Mouse (Mus musculus): ENCODE data around the gene Jade1. TPM values are rescaled to one million over a fixed set of nuclear protein-coding genes. Genes with fewer than 3 reads are reported as not detected.

Gene Jade1
- 7.6 and 9.0 TPM in 2 replicates for polyA plus RNA-seq (2015; fragmentation: Nextera tagmentation; extraction: Ambion mirVana)

- TF ChIP-seq EP300 (optimal IDR thresholded peaks at IDR 0.05) = no peak
- TF ChIP-seq CTCF (IDR thresholded peaks at IDR 0.05; ENCODE audit: low read depth) = no peak
- Histone ChIP-seq H3K9me3 (ENCODE audit: control insufficient read depth, low read length) (no peaks in the 10 kb centered on the region), H3K36me3 (ENCODE audit: control insufficient read depth, insufficient read depth, low read length) (no peaks in the 10 kb centered on the region), H3K4me1 (replicated peaks; ENCODE audit: control insufficient read depth, insufficient read depth) (no peaks in the 10 kb centered on the region), H3K4me3 (ENCODE audit: low read depth, low read length) (no peak within 1 kb of the TSS), H3K27ac (replicated peaks) (no peak within 1 kb of the TSS), H3K9ac (ENCODE audit: low read length) (no peak within 1 kb of the TSS), H3K4me2 (replicated peaks; ENCODE audit: low read depth) (no peak within 1 kb of the TSS), H3K27me3 (ENCODE audit: control insufficient read depth, insufficient read depth, low read length) (no peaks in the 10 kb centered on the region)
- ATAC-seq (ENCODE audit: low FRiP score, low TSS enrichment) (no peak), DNase-seq (ENCODE audit: low spot score) (no peak)
- 97% methylated on average over 36 of the region's 36 CpGs for WGBS
Observed at GRCm38 (mm10) chr3:41555491-41556381, at the start of gene Jade1. Gene Jade1, plus strand, starts transcription at chr3:41555731.

- DNase-seq (ENCODE audit: low spot score) (peak; percentile 31), ATAC-seq (ENCODE audit: low FRiP score, low TSS enrichment) (peak; percentile 88)
- no peaks in the 10 kb centered on the region for H3K36me3 ChIP-seq (ENCODE audit: control insufficient read depth, insufficient read depth, low read length)
- 70% methylated on average over 2 of the region's 2 CpGs for WGBS
- no peak overlapping the region for H3K4me3 ChIP-seq (ENCODE audit: low read depth, low read length)
- no peaks in the 10 kb centered on the region for H3K27me3 ChIP-seq (ENCODE audit: control insufficient read depth, insufficient read depth, low read length)
- H3K9ac ChIP-seq (ENCODE audit: low read length) = no peak overlapping the region
- no peaks in the 10 kb centered on the region for H3K9me3 ChIP-seq (ENCODE audit: control insufficient read depth, low read length)
- H3K27ac ChIP-seq (replicated peaks) = no peak overlapping the region; the same call in 1 of the 2 replicates
- H3K4me1 ChIP-seq (replicated peaks; ENCODE audit: control insufficient read depth, insufficient read depth) = no peaks in the 10 kb centered on the region
- TF ChIP-seq EP300 (optimal IDR thresholded peaks at IDR 0.05) = no peak
- TF ChIP-seq CTCF (IDR thresholded peaks at IDR 0.05; ENCODE audit: low read depth) = no peak
- no peak overlapping the region for H3K4me2 ChIP-seq (replicated peaks; ENCODE audit: low read depth)
Observed at GRCm38 (mm10) chr3:41509441-41509840, 46.1 kb upstream of the Jade1 start.

GRCm38 (mm10) chr3:41510191-41510590, 45.3 kb upstream of the Jade1 start:
- Histone ChIP-seq H3K4me3 (ENCODE audit: low read depth, low read length) (no peak overlapping the region), H3K4me2 (replicated peaks; ENCODE audit: low read depth) (no peak overlapping the region), H3K27ac (replicated peaks) (peak overlapping the region; percentile 45; the same call in 1 of the 2 replicates), H3K27me3 (ENCODE audit: control insufficient read depth, insufficient read depth, low read length) (no peaks in the 10 kb centered on the region), H3K9me3 (ENCODE audit: control insufficient read depth, low read length) (no peaks in the 10 kb centered on the region), H3K9ac (ENCODE audit: low read length) (no peak overlapping the region), H3K4me1 (replicated peaks; ENCODE audit: control insufficient read depth, insufficient read depth) (no peaks in the 10 kb centered on the region), H3K36me3 (ENCODE audit: control insufficient read depth, insufficient read depth, low read length) (no peaks in the 10 kb centered on the region)
- ATAC-seq (ENCODE audit: low FRiP score, low TSS enrichment) (no peak), DNase-seq (ENCODE audit: low spot score) (no peak)
- WGBS = 84% methylated on average over 9 of the region's 9 CpGs
- TF ChIP-seq EP300 (optimal IDR thresholded peaks at IDR 0.05) = no peak
- TF ChIP-seq CTCF (IDR thresholded peaks at IDR 0.05; ENCODE audit: low read depth) = no peak

GRCm38 (mm10) chr3:41510750-41511149, 44.8 kb upstream of the Jade1 start:
- H3K4me2 ChIP-seq (replicated peaks; ENCODE audit: low read depth) = no peak overlapping the region
- ATAC-seq (ENCODE audit: low FRiP score, low TSS enrichment) = no peak
- H3K4me3 ChIP-seq (ENCODE audit: low read depth, low read length) = no peak overlapping the region

GRCm38 (mm10) chr3:41514003-41514402, 41.5 kb upstream of the Jade1 start:
- H3K4me3 ChIP-seq (ENCODE audit: low read depth, low read length) = no peak overlapping the region

More at GRCm38 (mm10) chr3:41510750-41511149, 44.8 kb upstream of the Jade1 start:
- no peak for DNase-seq (ENCODE audit: low spot score)
- H3K9me3 ChIP-seq (ENCODE audit: control insufficient read depth, low read length) = no peaks in the 10 kb centered on the region
- no peaks in the 10 kb centered on the region for H3K36me3 ChIP-seq (ENCODE audit: control insufficient read depth, insufficient read depth, low read length)
- H3K27me3 ChIP-seq (ENCODE audit: control insufficient read depth, insufficient read depth, low read length) = no peaks in the 10 kb centered on the region
- 67% methylated on average over 7 of the region's 7 CpGs for WGBS
- H3K27ac ChIP-seq (replicated peaks) = no peak overlapping the region
- TF ChIP-seq EP300 (optimal IDR thresholded peaks at IDR 0.05) = no peak
- no peak for TF ChIP-seq CTCF (IDR thresholded peaks at IDR 0.05; ENCODE audit: low read depth)
- no peaks in the 10 kb centered on the region for H3K4me1 ChIP-seq (replicated peaks; ENCODE audit: control insufficient read depth, insufficient read depth)
- no peak overlapping the region for H3K9ac ChIP-seq (ENCODE audit: low read length)

More at GRCm38 (mm10) chr3:41514003-41514402, 41.5 kb upstream of the Jade1 start:
- TF ChIP-seq EP300 (optimal IDR thresholded peaks at IDR 0.05) (no peak), CTCF (IDR thresholded peaks at IDR 0.05; ENCODE audit: low read depth) (no peak)
- no peak overlapping the region for H3K27ac ChIP-seq (replicated peaks)
- ATAC-seq (ENCODE audit: low FRiP score, low TSS enrichment) = no peak
- no peaks in the 10 kb centered on the region for H3K36me3 ChIP-seq (ENCODE audit: control insufficient read depth, insufficient read depth, low read length)
- 68% methylated on average over 5 of the region's 5 CpGs for WGBS
- no peak overlapping the region for H3K4me2 ChIP-seq (replicated peaks; ENCODE audit: low read depth)
- no peaks in the 10 kb centered on the region for H3K9me3 ChIP-seq (ENCODE audit: control insufficient read depth, low read length)
- no peaks in the 10 kb centered on the region for H3K27me3 ChIP-seq (ENCODE audit: control insufficient read depth, insufficient read depth, low read length)
- H3K9ac ChIP-seq (ENCODE audit: low read length) = no peak overlapping the region
- H3K4me1 ChIP-seq (replicated peaks; ENCODE audit: control insufficient read depth, insufficient read depth) = no peaks in the 10 kb centered on the region
- no peak for DNase-seq (ENCODE audit: low spot score)

Measured in stomach, postnatal 0 days (tissue).